Mouse (Mus musculus) Muller cell, postnatal 12 days (primary cell): ENCODE results near the gene Prim1.
A peak's percentile ranks its signal among the peaks of the same experiment; 100 is the strongest.
"Not testable (repeated sequence)": the region's sequence is repeated elsewhere in the genome, so short reads cannot be mapped to it uniquely, and the experiment has no call there.

Source experiments
- DNase-seq: peaks from one replicate; pipeline ENCODE4 v3.0.0-alpha.2; 2015; ENCODE audit errors: inconsistent ontology term

Prim1 gene

DNA sequence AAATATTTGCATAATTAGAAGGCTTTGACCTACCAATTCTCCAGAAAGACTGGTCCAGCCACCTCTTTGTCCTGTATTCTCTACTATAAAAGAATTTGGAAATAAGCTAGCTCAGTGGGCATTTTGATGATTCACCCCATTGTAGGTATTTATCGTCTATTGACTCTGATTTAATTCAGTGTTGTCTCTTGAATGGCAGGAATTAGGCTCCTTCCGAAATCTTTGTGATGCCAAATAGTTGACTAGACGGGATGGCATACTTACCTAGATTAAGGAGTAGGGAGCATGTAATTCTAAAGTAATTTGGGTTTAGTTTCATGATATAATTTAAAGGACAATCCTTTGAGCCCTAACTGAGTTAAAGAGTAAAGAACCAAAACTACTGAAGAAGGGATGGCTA, 23.0 kb downstream of the Prim1 start:
- peak; percentile 67 for DNase-seq

DNA sequence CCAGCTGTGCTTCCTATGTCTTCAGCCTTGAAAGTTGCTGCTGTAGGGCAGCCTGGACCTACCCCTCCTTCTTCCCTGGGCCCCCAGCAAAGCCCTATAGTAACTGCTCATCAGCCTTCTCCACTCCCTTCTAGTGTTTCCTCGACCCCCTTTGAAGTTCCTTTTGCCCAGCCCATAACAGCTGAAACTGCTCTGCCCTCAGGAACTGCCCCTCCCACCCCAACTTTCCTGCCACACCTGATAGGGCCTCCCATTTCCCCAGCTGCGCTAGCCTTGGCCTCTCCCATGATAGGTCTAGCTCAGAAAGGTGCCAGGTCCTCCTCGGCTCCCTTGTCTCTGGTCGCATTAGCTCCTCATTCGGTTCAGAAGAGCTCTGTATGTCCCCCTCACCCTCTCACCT, 24.2 kb downstream of the Prim1 start:
- no peak for DNase-seq

DNA sequence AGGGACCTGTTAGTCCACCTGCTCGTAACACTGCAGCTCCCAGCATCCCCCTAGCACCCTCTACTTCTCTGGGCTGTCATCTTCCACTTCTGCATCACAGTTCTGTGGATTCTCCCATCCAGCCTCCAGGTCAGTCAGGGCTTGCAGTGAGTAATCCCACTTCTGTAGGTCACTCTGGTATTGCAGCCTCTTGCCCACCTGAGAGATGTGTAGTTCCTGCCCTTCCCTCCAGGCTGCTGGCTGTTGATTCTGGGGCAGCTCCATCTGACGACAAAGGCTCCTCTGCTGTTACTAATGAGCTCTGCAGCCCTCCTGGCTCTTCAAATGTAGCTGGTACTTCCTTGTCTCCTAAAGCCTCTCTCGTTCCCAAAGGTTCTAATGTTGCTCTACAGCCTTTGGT, 24.9 kb downstream of the Prim1 start:
- DNase-seq = no peak

DNA sequence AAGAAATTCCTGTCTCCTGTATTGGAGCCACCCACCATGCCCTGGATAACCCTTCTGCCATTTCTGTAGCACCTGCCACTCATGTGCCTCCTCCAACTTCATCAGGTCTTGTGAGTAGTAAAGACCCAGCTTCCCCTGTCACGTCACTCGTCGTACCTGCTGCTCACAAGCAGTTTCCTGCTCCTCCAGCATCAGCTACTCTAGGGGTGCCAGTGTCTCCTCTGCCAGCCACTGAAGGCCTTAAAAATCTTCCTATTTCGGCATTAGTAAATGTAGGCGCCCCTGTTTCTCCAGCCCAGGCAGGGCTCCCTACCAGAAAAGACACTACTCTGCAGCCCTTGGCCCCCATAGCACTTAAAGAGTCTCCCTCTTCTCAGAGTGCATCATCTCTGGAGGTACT, 25.3 kb downstream of the Prim1 start:
- no peak for DNase-seq

DNA sequence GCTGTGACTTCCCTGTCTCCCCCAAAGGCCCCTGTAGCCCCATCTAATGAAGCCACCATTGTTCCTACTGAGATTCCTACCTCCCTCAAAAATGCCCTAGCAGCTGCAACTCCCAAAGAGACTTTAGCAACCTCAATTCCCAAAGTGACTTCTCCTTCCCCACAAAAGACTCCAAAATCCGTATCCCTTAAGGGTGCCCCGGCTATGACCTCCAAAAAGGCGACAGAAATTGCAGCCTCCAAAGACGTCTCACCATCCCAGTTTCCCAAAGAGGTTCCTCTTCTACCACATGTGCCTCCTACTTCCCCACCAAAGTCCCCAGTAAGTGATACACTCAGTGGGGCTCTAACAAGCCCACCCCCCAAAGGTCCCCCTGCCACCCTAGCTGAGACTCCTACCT, 26.7 kb downstream of the Prim1 start:
- no peak for DNase-seq

DNA sequence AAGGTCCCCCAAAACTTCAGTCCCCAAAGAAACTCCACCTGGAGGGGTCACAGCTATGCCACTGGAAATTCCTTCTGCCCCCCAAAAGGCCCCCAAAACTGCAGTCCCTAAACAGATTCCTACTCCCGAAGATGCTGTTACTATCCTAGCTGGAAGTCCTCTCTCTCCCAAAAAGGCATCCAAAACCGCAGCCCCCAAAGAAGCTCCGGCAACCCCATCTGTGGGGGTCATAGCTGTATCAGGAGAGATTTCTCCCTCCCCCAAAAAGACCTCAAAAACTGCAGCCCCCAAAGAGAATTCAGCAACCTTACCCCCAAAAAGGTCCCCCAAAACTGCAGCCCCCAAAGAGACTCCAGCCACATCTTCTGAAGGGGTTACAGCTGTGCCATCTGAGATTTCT, 27.5 kb downstream of the Prim1 start:
- DNase-seq = no peak

DNA sequence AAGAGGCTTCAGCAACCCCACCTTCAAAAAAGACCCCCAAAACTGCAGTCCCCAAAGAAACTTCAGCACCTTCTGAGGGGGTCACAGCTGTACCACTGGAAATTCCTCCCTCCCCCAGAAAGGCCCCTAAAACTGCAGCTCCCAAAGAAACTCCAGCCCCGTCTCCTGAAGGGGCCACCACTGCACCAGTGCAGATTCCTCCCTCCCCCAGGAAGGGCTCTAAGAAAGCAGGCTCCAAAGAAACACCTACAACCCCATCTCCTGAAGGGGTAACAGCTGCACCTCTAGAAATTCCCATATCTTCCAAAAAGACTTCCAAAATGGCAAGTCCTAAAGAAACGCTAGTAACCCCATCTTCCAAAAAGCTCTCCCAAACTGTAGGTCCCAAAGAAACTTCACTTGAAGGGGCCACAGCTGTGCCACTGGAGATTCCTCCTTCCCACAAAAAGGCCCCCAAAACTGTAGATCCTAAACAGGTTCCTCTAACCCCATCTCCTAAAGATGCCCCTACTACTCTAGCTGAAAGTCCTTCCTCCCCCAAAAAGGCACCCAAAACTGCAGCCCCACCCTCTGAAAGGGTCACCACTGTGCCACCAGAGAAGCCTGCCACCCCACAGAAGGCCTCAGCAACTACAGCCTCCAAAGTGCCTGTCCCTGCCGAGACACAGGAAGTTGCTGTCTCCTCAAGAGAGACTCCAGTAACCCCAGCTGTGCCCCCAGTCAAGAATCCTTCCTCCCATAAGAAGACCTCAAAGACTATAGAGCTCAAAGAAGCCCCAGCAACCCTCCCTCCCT, 28.3 kb downstream of the Prim1 start:
- DNase-seq = no peak

DNA sequence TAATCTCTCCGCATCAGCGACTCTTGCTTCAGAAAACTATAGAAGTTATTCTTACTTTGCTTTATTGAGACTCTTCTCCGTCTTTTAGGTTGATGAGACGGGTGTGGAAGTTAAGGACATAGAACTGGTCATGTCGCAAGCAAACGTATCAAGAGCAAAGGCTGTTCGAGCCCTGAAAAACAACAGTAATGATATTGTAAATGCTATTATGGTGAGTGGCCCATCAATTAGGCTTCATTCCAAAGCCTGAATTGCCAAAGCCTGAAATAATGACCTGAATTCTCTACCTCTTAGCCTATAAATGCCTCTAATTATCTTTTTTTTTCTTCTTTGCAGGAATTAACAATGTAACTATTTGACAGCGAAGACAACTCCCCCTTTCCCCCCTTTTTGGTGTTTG, 33.2 kb downstream of the Prim1 start:
- peak; percentile 68 for DNase-seq

DNA sequence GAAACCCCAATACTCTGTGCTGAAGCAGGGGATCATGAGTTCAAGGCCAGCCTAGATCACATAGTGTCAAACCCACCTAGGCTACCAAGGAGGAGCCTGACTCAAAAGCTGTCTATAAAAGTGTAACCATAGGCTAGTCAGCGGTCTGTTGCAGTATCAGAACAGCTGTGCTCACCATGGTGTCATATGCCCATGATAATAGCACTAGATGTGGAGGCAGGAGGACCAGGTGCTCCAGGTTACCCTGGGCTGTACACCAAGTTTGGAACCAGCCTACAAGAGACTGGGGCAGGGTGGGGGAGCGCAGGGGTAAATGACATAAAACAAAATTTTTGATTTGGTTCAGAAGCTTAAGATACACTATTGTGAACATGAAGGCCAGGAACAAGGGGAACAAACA, 34.8 kb downstream of the Prim1 start:
- no peak for DNase-seq

DNA sequence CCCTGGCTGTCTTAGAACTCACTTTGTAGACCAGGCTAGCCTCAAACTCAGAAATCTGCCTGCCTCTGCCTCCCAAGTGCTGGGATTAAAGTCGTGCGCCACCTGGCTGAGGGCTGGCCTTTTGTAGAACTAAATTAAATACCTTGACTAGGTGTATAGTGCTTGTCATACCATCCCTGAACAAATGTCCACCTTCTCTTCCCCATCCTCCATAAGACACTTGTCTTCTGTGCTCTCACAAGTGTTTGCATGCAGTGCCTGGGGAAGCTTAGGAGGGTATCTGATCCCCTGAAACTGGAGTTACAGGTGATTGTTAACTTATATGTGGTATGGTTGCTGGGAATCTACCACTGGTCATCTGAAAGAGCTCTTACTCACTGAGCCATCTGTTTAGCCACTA, 35.4 kb downstream of the Prim1 start:
- no peak for DNase-seq

DNA sequence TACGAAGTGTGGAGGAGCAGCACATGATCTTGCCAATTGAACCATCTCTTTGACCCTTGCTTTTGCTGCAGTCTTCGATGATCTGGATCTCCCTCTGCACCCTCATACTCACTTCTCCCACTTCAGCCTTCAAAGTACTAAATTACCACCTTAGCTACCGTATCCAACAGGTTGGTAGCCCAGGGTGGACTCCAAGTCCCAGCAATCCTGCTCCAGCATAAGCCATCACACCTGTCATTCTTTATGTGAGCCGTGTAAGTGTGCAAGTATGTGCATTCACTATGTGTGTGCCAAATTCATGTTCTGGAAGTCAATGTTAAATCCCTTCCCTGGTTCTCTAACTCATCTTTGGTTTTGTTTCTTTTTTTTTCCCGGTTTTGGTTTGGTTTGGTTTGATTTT, 36.6 kb downstream of the Prim1 start:
- DNase-seq = no peak

DNA sequence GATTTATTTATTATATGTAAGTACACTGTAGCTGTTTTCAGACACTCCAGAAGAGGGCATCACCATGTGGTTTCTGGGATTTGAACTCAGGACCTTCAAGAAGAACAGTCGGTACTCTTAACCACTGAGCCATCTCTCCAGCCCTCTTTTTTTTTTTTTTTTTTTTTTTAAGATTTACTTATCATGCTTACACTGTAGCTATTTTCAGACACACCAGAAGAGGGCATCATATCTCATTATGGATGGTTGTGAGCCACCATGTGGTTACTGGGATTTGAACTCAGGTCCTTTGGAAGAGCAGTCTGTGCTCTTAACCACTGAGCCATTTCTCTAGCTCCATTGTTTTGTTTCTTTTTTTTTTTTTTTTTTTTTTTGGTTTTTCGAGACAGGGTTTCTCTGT, 37.2 kb downstream of the Prim1 start:
- DNase-seq = not testable (repeated sequence)

DNA sequence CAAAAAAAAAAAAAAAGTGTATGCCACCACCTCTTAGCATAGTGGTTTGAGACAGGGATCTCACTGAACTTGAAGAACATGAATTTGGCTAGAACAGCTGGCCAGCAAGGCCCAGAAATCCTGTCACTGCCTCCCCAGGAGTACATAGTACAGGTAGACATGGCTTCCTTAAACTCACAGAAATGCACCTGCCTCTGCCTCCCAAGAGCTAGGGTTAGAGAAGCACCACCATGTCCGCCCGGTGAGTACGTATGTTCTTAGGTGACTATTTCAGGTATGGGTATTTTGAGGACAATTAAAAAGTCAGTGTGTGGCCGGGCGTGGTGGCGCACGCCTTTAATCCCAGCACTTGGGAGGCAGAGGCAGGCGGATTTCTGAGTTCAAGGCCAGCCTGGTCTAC, 38.0 kb downstream of the Prim1 start:
- no peak for DNase-seq

DNA sequence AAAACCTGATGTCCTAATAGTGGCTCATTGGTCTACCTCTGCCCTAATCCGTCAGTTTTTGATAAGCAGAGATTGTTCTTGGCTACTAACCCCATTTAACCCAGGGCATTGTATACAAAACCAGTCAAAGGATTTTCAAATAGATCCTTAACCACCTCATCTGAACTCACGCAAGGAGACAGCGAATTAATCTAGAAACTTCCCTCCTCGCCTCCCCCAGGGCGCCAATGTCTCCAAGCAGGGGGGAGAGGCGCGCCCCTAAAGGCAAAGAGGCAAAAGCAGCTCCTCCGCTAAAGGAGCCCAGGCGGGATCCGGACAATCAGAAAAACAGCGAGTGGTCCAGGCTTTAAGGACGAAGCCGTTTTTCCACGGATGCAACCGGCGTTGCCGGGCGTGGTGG, 43.2 kb downstream of the Prim1 start:
- DNase-seq = peak; percentile 47

DNA sequence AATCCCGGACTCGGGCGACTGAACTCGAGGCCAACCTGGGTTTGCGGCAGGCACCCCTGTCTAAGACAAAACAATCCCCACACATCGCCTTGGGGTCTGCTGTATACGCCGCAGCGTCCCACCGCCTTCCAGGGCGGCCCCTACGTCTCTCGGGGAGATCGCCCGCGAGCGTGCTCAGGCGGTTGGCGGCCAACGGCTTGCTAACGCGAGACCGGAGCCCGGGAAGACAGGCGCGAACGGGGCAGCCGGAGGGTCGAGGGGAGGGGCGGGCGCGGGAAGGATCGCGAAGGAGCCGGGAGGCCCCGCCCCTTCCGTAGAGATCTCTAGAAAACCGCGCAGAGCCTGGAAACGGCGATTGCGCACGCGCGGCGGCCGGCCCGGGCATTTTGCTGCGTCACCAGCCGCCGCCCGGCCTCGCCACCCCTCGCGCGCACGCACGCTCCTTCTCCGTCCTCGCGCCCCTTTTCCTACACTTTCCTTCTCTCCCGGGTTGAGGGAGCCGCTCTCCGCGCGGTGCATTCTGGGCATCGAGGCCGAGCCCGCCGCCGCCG, 43.7 kb downstream of the Prim1 start, which contains the start of gene Ptges3:
Ptges3 (plus strand) TSS at position 354 of the 551 bp plus-strand sequence.
- DNase-seq = peak; percentile 99

DNA sequence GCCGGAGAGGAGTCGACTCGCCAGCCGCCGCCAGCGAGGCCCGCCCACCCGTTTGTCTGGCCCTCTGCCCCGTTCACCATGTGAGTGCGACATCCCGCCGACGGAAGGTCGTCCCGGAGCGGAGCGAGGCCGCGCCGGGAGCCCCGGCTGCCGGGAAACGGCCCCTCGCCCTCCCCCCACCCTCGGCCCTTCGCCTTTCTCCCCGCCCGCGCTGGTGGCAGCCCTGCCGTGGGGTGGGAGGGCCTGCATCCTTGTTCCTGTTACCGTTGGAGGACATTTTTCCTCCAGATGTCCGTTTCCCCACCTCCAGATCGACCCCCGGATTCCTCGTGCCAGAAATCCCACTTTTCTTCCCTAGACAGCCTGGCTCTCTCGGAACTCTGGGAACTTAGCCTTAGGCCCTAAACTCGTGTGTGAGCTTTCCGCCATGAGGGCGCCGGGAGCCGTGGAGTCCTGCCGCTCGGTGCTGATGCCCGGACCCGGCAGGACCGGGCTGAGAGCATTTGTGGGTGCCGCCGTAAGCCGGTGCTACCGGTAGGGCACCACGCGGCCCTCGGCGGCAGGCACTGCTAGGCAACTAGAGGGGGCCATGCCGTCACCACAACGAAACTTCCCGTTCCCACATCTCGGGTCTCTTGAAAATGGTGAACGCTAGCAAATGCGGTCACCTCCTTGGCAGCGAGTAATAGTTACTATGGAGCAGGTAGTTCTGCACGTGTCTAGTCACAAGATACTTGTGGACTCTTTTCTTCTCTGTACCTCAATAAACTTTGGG, 44.4 kb downstream of the Prim1 start:
- no peak for DNase-seq

DNA sequence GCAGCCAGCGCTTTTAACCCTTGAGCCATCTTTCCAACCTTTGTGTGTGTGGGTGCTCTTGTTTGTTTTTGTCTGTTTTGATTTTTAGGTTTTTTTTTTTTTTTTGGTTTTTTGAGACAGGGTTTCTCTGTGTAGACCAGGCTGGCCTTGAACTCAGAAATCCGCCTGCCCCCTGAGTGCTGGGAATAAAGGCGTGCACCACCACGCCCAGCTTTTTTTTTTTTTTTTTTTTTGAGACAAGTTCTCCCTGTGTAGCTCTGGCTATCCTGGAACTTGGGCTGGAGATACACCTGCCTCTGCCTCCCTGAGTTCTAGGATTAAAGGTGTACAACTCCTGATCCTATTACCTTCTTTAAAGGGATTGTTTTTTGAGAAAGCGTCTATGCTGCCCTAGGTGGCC, 46.1 kb downstream of the Prim1 start:
- no peak for DNase-seq

DNA sequence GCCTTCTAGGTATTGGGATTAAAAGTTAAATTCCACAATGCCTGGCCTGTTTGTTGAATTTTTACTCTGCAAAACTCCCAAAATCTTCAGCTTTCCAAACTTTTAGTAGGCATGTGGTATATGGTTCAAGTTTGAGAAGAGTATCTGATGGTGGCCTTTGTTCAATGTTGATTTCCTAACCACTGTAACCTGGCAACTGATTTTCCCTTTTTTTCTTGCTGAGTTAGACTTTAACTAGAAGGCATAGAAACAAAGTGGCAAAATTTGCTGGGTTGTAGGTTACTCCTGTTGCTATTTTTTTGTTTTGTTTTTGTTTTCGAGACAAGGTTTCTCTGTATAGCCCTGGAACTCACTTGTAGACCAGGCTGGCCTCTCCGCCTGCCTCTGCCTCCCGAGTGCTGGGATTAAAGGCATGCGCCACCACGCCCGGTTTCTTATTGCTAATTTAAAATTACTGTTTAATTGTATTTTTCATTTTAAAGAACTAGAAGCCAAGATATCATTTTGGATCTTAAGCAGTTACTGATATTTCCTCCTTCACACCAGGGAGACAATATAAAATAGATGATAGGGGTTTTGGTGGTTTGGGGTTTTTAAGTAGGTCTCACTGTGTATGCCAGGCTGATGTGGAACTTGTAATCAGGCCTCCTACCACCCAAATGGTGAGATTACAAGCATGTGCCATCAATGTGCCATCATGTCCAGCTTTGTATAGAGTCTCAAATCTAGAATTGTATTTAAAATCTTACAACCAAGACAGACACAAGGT, 47.4 kb downstream of the Prim1 start:
- DNase-seq = no peak

DNA sequence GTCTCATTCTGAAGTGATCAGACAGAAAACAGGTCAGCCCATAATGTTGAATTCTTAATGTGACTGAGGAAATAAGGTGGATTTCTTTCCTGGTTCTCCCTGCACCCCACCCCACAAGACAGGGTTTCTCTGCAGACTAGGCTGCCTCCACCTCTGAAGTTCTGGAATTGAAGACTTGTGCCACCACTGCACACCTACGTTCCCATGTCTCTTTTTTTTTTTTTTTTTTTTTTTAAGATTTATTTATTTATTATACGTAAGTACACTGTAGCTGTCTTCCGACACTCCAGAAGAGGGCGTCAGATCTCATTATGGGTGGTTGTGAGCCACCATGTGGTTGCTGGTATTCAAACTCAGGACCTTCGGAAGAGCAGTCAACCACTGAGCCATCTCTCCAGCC, 51.1 kb downstream of the Prim1 start:
- DNase-seq = no peak

DNA sequence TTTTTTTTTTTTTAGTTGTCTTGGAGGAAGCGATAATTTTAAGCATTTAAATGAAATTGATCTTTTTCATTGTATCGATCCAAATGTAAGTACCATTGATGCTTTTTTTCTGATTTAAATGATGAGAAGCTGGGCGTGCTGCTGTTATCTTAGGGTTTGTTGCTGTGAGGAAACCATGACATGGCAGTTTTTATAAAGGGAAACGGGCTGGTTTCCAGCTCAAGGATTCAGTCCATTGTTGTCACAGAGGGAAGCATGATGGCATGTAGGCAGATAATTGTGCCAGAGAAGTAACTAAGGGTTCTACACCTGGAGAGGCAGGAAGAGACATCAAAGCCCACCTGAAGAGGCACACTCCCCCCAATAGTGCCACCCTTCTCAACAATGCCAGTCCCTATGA, 54.2 kb downstream of the Prim1 start:
- DNase-seq = no peak

DNA sequence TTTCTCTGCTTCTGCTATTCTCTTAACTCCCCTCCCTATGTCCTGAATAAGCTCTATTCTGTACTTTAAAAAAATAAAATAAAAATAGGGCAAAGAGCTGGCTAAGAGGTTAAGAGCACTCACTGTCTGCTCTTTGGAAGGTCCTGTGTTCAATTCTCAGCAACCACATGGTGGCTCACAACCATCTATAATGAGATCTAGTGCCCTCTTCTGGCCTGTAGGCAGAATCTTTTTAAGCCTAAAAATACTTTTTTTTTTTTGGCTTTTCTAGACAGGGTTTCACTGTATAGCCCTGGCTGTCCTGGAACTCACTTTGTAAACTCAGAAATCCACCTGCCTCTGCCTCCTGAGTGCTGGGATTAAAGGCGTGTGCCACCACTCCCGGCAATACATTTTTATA, 55.5 kb downstream of the Prim1 start:
- DNase-seq = not testable (repeated sequence)

DNA sequence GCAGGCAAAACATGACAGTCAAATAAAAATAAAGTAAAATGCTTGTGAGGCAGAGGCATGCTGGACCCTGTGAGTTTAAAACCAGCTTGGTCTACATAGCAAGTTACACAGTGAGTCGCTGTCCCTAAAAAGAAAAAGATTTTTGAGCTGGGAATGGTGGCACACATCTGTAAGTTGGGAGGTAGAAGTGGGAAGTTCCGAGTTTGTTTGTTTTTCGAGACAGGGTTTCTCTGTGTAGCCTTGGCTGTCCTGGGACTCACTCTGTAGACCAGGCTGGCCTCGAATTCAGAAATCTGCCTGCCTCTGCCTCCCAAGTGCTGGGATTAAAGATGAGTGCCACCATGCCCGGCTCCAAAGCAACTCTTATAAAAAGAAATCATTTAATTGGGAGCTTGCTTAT, 63.3 kb downstream of the Prim1 start:
- DNase-seq = not testable (repeated sequence)
